Mouse (Mus musculus): ENCODE results near the gene Fndc3b. TPM values are rescaled to one million over a fixed set of nuclear protein-coding genes. Genes with fewer than 3 reads are reported as not detected.

The Fndc3b gene
- polyA plus RNA-seq (2012; rRNA removed): 3.9 and 5.0 TPM in 2 replicates

- Histone ChIP-seq H3K27me3 (ENCODE audit: control insufficient read depth, insufficient read depth, low read length) (no peaks in the 10 kb centered on the region), H3K4me3 (ENCODE audit: control insufficient read depth, low read depth, low read length) (peak within 1 kb of the TSS; percentile 87), H3K36me3 (ENCODE audit: control insufficient read depth, insufficient read depth, low read length) (no peaks in the 10 kb centered on the region), H3K4me1 (ENCODE audit: control insufficient read depth, insufficient read depth, low read length) (peaks cover 3% of the 10 kb centered on the region; the same call in 1 of the 2 replicates), H3K27ac (ENCODE audit: control insufficient read depth, insufficient read depth, low read depth, low read length) (peak within 1 kb of the TSS; percentile 78)
- TF ChIP-seq CTCF (IDR thresholded peaks at IDR 0.05; ENCODE audit: control insufficient read depth, insufficient read depth, insufficient replicate concordance, low read depth, low read length): no peak
- peak; percentile 67 for TF ChIP-seq POLR2A (IDR thresholded peaks at IDR 0.05; ENCODE audit: control insufficient read depth, low read depth, low read length)
Observed at GRCm38 (mm10) chr3:27710648-27711428, at the start of gene Fndc3b. Fndc3b (minus strand) TSS chr3:27711307.

DNA sequence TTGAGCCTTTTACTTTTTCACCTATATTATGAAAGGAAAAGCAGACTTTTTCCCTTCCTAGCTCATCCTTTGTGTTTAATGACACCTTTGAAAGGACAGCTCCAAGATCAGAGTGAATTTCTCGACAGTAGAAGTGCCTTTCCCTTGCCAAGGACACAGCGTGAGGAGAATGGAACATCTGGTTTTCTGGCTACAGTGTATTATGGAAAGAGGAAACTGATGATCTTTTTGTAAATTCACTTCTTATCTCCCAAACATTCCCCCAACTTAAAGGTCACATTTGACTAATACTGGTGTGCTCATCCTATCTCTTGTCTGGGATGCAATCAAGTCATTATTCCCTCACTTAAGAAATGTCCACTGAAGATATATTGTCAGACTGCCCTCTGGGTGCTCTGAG is 49.2 kb upstream of the Fndc3b start:
- no peaks in the 10 kb centered on the region for H3K36me3 ChIP-seq (ENCODE audit: control insufficient read depth, insufficient read depth, low read length)
- H3K4me1 ChIP-seq (ENCODE audit: control insufficient read depth, insufficient read depth, low read length): no peaks in the 10 kb centered on the region
- H3K27me3 ChIP-seq (ENCODE audit: control insufficient read depth, insufficient read depth, low read length): no peaks in the 10 kb centered on the region
- no peak overlapping the region for H3K27ac ChIP-seq (ENCODE audit: control insufficient read depth, insufficient read depth, low read depth, low read length)
- TF ChIP-seq CTCF (IDR thresholded peaks at IDR 0.05; ENCODE audit: control insufficient read depth, insufficient read depth, insufficient replicate concordance, low read depth, low read length) (no peak), POLR2A (IDR thresholded peaks at IDR 0.05; ENCODE audit: control insufficient read depth, low read depth, low read length) (no peak)
- H3K4me3 ChIP-seq (ENCODE audit: control insufficient read depth, low read depth, low read length): no peak overlapping the region

DNA sequence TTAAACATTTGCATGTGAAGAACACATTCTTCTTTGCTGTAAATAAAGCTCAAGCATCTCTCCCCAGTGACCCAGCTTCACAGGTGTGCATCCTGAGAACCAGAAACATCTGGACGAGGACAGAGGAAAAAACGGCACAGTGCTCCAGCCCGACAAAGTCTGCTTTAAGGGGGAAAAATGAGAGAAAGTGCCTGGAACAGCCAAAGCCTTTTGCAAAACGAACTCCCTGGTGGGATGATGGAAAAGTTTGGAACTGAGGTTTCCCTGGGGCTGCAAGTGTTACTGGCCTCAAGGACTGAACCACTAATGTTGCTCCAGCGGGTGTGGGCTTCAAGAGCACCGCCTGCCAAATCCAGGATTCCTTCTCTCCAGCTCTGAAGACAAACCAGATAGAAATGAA is 47.9 kb upstream of the Fndc3b start:
- Histone ChIP-seq H3K36me3 (ENCODE audit: control insufficient read depth, insufficient read depth, low read length) (no peaks in the 10 kb centered on the region), H3K4me1 (ENCODE audit: control insufficient read depth, insufficient read depth, low read length) (no peaks in the 10 kb centered on the region), H3K27me3 (ENCODE audit: control insufficient read depth, insufficient read depth, low read length) (no peaks in the 10 kb centered on the region), H3K4me3 (ENCODE audit: control insufficient read depth, low read depth, low read length) (no peak overlapping the region), H3K27ac (ENCODE audit: control insufficient read depth, insufficient read depth, low read depth, low read length) (no peak overlapping the region)
- TF ChIP-seq POLR2A (IDR thresholded peaks at IDR 0.05; ENCODE audit: control insufficient read depth, low read depth, low read length) (no peak), CTCF (IDR thresholded peaks at IDR 0.05; ENCODE audit: control insufficient read depth, insufficient read depth, insufficient replicate concordance, low read depth, low read length) (no peak)

- Histone ChIP-seq H3K4me3 (ENCODE audit: control insufficient read depth, low read depth, low read length) (no peak overlapping the region), H3K4me1 (ENCODE audit: control insufficient read depth, insufficient read depth, low read length) (no peaks in the 10 kb centered on the region), H3K36me3 (ENCODE audit: control insufficient read depth, insufficient read depth, low read length) (no peaks in the 10 kb centered on the region), H3K27me3 (ENCODE audit: control insufficient read depth, insufficient read depth, low read length) (no peaks in the 10 kb centered on the region), H3K27ac (ENCODE audit: control insufficient read depth, insufficient read depth, low read depth, low read length) (no peak overlapping the region; the same call in 1 of the 2 replicates)
- TF ChIP-seq POLR2A (IDR thresholded peaks at IDR 0.05; ENCODE audit: control insufficient read depth, low read depth, low read length) (no peak), CTCF (IDR thresholded peaks at IDR 0.05; ENCODE audit: control insufficient read depth, insufficient read depth, insufficient replicate concordance, low read depth, low read length) (no peak)
Observed at GRCm38 (mm10) chr3:27751657-27752056, 40.5 kb upstream of the Fndc3b start.

GRCm38 (mm10) chr3:27751156-27751555 is 40.0 kb upstream of the Fndc3b start:
- TF ChIP-seq CTCF (IDR thresholded peaks at IDR 0.05; ENCODE audit: control insufficient read depth, insufficient read depth, insufficient replicate concordance, low read depth, low read length): no peak
- TF ChIP-seq POLR2A (IDR thresholded peaks at IDR 0.05; ENCODE audit: control insufficient read depth, low read depth, low read length): no peak
- H3K27ac ChIP-seq (ENCODE audit: control insufficient read depth, insufficient read depth, low read depth, low read length): peak overlapping the region; percentile 43; the same call in 1 of the 2 replicates
- H3K36me3 ChIP-seq (ENCODE audit: control insufficient read depth, insufficient read depth, low read length): no peaks in the 10 kb centered on the region
- H3K4me3 ChIP-seq (ENCODE audit: control insufficient read depth, low read depth, low read length): no peak overlapping the region
- no peaks in the 10 kb centered on the region for H3K27me3 ChIP-seq (ENCODE audit: control insufficient read depth, insufficient read depth, low read length)
- no peaks in the 10 kb centered on the region for H3K4me1 ChIP-seq (ENCODE audit: control insufficient read depth, insufficient read depth, low read length)

- peaks cover 6% of the 10 kb centered on the region for H3K4me1 ChIP-seq (ENCODE audit: control insufficient read depth, insufficient read depth, low read length)
- TF ChIP-seq CTCF (IDR thresholded peaks at IDR 0.05; ENCODE audit: control insufficient read depth, insufficient read depth, insufficient replicate concordance, low read depth, low read length) (no peak), POLR2A (IDR thresholded peaks at IDR 0.05; ENCODE audit: control insufficient read depth, low read depth, low read length) (no peak)
Observed at GRCm38 (mm10) chr3:27745651-27746050, 34.5 kb upstream of the Fndc3b start.

DNA sequence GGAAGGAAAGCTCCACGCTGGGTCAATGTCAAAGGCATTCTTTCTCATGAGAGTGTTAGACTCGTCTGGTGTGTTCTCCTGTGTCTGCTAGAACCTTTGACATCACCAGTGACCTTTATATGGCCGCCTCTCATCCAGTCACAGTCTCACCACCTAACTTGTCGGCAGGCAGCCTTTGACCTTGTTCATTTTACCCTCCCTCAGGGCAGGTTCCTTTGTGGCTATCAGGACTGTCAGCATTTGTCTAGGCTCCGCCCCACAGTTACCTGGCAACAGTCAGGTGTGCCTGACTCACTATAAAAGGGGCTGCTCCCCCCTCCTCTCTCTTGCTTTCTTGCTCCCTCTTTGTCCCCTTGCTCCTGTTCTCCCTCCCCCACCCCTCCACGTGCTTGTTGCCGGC is 33.6 kb upstream of the Fndc3b start:
- Histone ChIP-seq H3K36me3 (ENCODE audit: control insufficient read depth, insufficient read depth, low read length) (no peaks in the 10 kb centered on the region), H3K4me1 (ENCODE audit: control insufficient read depth, insufficient read depth, low read length) (peaks cover 6% of the 10 kb centered on the region), H3K27me3 (ENCODE audit: control insufficient read depth, insufficient read depth, low read length) (no peaks in the 10 kb centered on the region), H3K27ac (ENCODE audit: control insufficient read depth, insufficient read depth, low read depth, low read length) (no peak overlapping the region), H3K4me3 (ENCODE audit: control insufficient read depth, low read depth, low read length) (no peak overlapping the region)
- TF ChIP-seq CTCF (IDR thresholded peaks at IDR 0.05; ENCODE audit: control insufficient read depth, insufficient read depth, insufficient replicate concordance, low read depth, low read length): no peak
- TF ChIP-seq POLR2A (IDR thresholded peaks at IDR 0.05; ENCODE audit: control insufficient read depth, low read depth, low read length): no peak

More at GRCm38 (mm10) chr3:27745651-27746050, 34.5 kb upstream of the Fndc3b start:
- H3K27me3 ChIP-seq (ENCODE audit: control insufficient read depth, insufficient read depth, low read length): no peaks in the 10 kb centered on the region
- no peak overlapping the region for H3K4me3 ChIP-seq (ENCODE audit: control insufficient read depth, low read depth, low read length)
- H3K36me3 ChIP-seq (ENCODE audit: control insufficient read depth, insufficient read depth, low read length): no peaks in the 10 kb centered on the region
- no peak overlapping the region for H3K27ac ChIP-seq (ENCODE audit: control insufficient read depth, insufficient read depth, low read depth, low read length)
